Mouse (Mus musculus): ENCODE data around the gene Ccndbp1. TPM values are rescaled to one million over a fixed set of nuclear protein-coding genes. Genes with fewer than 3 reads are reported as not detected.
A peak's percentile ranks its signal among the peaks of the same experiment; 100 is the strongest.
"Not testable (repeated sequence)": the region's sequence is repeated elsewhere in the genome, so short reads cannot be mapped to it uniquely, and the experiment has no call there.

Ccndbp1 gene
- polyA plus RNA-seq, 1 experiment from 2014 or later: 87.1 TPM

DNA sequence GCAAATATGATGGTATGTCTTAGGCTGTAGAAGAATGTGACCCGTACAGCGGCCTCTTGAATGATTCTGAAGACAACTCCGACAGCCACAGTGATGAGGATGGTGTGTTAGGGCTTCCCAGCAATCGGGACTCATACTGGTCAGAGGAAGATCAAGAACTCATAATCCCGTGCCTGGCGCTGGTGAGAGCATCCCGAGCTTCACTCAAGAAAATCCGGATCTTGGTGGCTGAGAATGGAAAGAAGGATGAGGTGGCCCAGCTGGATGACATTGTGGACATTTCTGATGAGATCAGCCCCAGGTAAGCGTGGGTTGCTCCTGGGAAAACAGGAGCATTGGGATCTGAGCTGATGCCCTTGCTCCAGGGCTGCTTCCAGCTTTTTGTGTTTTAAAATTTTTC is 4.5 kb downstream of the Ccndbp1 start:
- WGBS: 93% methylated on average over 9 of the region's 9 CpGs
- ATAC-seq (ENCODE audit: low FRiP score): no peak
- Histone ChIP-seq H3K4me3 (replicated peaks; ENCODE audit: low read length) (no peak overlapping the region), H3K27ac (no peak overlapping the region), H3K4me2 (replicated peaks) (no peak overlapping the region), H3K4me1 (replicated peaks; ENCODE audit: control insufficient read depth, insufficient read depth, low read length) (peaks cover 10% of the 10 kb centered on the region), H3K27me3 (ENCODE audit: control insufficient read depth, insufficient read depth, low read length) (no peaks in the 10 kb centered on the region), H3K36me3 (replicated peaks; ENCODE audit: control insufficient read depth, insufficient read depth) (peaks cover 75% of the 10 kb centered on the region), H3K9me3 (ENCODE audit: control insufficient read depth, low read length) (no peaks in the 10 kb centered on the region), H3K9ac (no peak overlapping the region)
- DNase-seq (ENCODE audit: low spot score): no peak

- DNase-seq (ENCODE audit: low spot score): no peak
- H3K4me2 ChIP-seq (replicated peaks): no peak overlapping the region
- H3K4me3 ChIP-seq (replicated peaks; ENCODE audit: low read length): no peak overlapping the region
- H3K27me3 ChIP-seq (ENCODE audit: control insufficient read depth, insufficient read depth, low read length): no peaks in the 10 kb centered on the region
- H3K9ac ChIP-seq: no peak overlapping the region
- H3K36me3 ChIP-seq (replicated peaks; ENCODE audit: control insufficient read depth, insufficient read depth): peaks cover 72% of the 10 kb centered on the region
- no peak for ATAC-seq (ENCODE audit: low FRiP score)
- H3K4me1 ChIP-seq (replicated peaks; ENCODE audit: control insufficient read depth, insufficient read depth, low read length): no peaks in the 10 kb centered on the region
- WGBS: 91% methylated on average over 2 of the region's 2 CpGs
- H3K9me3 ChIP-seq (ENCODE audit: control insufficient read depth, low read length): no peaks in the 10 kb centered on the region
- no peak overlapping the region for H3K27ac ChIP-seq
These were observed 7.3 kb downstream of the Ccndbp1 start for GRCm38 (mm10) chr2:121015507-121015906.

- Histone ChIP-seq H3K9ac (no peak overlapping the region), H3K27ac (no peak overlapping the region), H3K4me3 (replicated peaks; ENCODE audit: low read length) (no peak overlapping the region), H3K9me3 (ENCODE audit: control insufficient read depth, low read length) (no peaks in the 10 kb centered on the region), H3K4me1 (replicated peaks; ENCODE audit: control insufficient read depth, insufficient read depth, low read length) (no peaks in the 10 kb centered on the region), H3K4me2 (replicated peaks) (no peak overlapping the region), H3K27me3 (ENCODE audit: control insufficient read depth, insufficient read depth, low read length) (no peaks in the 10 kb centered on the region), H3K36me3 (replicated peaks; ENCODE audit: control insufficient read depth, insufficient read depth) (peaks cover 67% of the 10 kb centered on the region)
- ATAC-seq (ENCODE audit: low FRiP score): no peak
- 85% methylated on average over 9 of the region's 9 CpGs for WGBS
- DNase-seq (ENCODE audit: low spot score): no peak
These were observed 8.0 kb downstream of the Ccndbp1 start for GRCm38 (mm10) chr2:121016226-121016625.

DNA sequence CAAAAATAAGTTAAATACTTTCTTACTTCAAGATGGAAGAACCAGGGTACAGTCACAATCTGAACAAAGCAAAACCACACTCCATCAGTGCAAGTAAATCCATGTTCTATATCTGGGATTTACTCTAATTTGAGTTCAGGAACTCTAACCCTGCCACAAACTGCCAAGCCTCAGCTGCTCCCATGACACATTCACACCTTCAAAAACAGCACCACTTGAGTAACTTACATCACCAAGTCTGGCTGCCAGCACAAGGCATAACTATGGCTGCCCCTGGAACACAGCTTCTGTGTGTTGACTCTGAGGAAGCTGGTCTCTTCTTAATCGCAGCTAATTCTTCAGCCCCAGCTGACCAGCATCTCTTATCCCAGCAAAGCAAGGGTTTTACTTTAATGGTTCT is 8.9 kb downstream of the Ccndbp1 start:
- H3K27ac ChIP-seq: no peak overlapping the region
- H3K36me3 ChIP-seq (replicated peaks; ENCODE audit: control insufficient read depth, insufficient read depth): peaks cover 58% of the 10 kb centered on the region
- no peak overlapping the region for H3K4me2 ChIP-seq (replicated peaks)
- no peaks in the 10 kb centered on the region for H3K9me3 ChIP-seq (ENCODE audit: control insufficient read depth, low read length)
- no peak overlapping the region for H3K9ac ChIP-seq
- no peak for DNase-seq (ENCODE audit: low spot score)
- no peak overlapping the region for H3K4me3 ChIP-seq (replicated peaks; ENCODE audit: low read length)
- no peaks in the 10 kb centered on the region for H3K27me3 ChIP-seq (ENCODE audit: control insufficient read depth, insufficient read depth, low read length)
- no peaks in the 10 kb centered on the region for H3K4me1 ChIP-seq (replicated peaks; ENCODE audit: control insufficient read depth, insufficient read depth, low read length)
- 96% methylated on average over 1 of the region's 1 CpGs for WGBS
- ATAC-seq (ENCODE audit: low FRiP score): no peak

DNA sequence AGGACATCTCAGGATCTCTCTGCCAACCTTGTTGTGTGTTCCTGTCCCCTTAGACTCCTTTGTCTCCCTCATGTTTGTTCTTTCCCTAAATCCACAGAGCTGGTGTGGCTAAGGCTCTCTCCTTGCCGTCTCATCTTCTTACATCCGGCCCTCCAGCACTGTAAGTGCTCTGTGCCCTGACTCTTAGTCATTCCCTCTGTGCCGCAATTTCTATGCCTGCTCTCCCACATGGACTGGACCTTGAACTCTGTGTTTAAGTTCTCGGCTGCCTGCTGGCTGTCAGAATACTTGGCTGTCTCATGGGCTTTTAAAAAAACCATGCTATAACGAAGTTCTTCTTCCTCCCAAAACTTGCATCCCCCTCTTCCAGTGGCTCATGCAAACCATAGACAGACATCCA is 14.7 kb downstream of the Ccndbp1 start:
- no peaks in the 10 kb centered on the region for H3K9me3 ChIP-seq (ENCODE audit: control insufficient read depth, low read length)
- H3K4me1 ChIP-seq (replicated peaks; ENCODE audit: control insufficient read depth, insufficient read depth, low read length): no peaks in the 10 kb centered on the region
- ATAC-seq (ENCODE audit: low FRiP score): no peak
- no peaks in the 10 kb centered on the region for H3K27me3 ChIP-seq (ENCODE audit: control insufficient read depth, insufficient read depth, low read length)
- no peak overlapping the region for H3K4me3 ChIP-seq (replicated peaks; ENCODE audit: low read length)
- peaks cover 2% of the 10 kb centered on the region for H3K36me3 ChIP-seq (replicated peaks; ENCODE audit: control insufficient read depth, insufficient read depth)
- WGBS: 76% methylated on average over 5 of the region's 5 CpGs
- H3K9ac ChIP-seq: no peak overlapping the region
- H3K27ac ChIP-seq: no peak overlapping the region
- H3K4me2 ChIP-seq (replicated peaks): no peak overlapping the region
- no peak for DNase-seq (ENCODE audit: low spot score)

GRCm38 (mm10) chr2:121036733-121037341 is 28.6 kb downstream of the Ccndbp1 start, which contains the start of gene Epb42:
Gene Epb42 (minus strand): TSS chr2:121037072.
- Histone ChIP-seq H3K4me3 (replicated peaks; ENCODE audit: low read length) (no peak within 1 kb of the TSS), H3K27ac (no peak within 1 kb of the TSS), H3K36me3 (replicated peaks; ENCODE audit: control insufficient read depth, insufficient read depth) (no peaks in the 10 kb centered on the region), H3K4me1 (replicated peaks; ENCODE audit: control insufficient read depth, insufficient read depth, low read length) (no peaks in the 10 kb centered on the region), H3K27me3 (ENCODE audit: control insufficient read depth, insufficient read depth, low read length) (no peaks in the 10 kb centered on the region), H3K9ac (no peak within 1 kb of the TSS), H3K9me3 (ENCODE audit: control insufficient read depth, low read length) (no peaks in the 10 kb centered on the region), H3K4me2 (replicated peaks) (no peak within 1 kb of the TSS)
- 75% methylated on average over 5 of the region's 5 CpGs for WGBS
- ATAC-seq (ENCODE audit: low FRiP score) (no peak), DNase-seq (ENCODE audit: low spot score) (no peak)

GRCm38 (mm10) chr2:121038851-121039250 is 30.6 kb downstream of the Ccndbp1 start:
- ATAC-seq (ENCODE audit: low FRiP score); H3K27me3 ChIP-seq (ENCODE audit: control insufficient read depth, insufficient read depth, low read length); H3K9me3 ChIP-seq (ENCODE audit: control insufficient read depth, low read length); H3K4me3 ChIP-seq (replicated peaks; ENCODE audit: low read length); DNase-seq (ENCODE audit: low spot score); H3K27ac ChIP-seq; H3K4me2 ChIP-seq (replicated peaks); H3K9ac ChIP-seq; H3K4me1 ChIP-seq (replicated peaks; ENCODE audit: control insufficient read depth, insufficient read depth, low read length); H3K36me3 ChIP-seq (replicated peaks; ENCODE audit: control insufficient read depth, insufficient read depth): not testable (repeated sequence)
- WGBS: 92% methylated on average over 1 of the region's 1 CpGs

- no peak for DNase-seq (ENCODE audit: low spot score)
- ATAC-seq (ENCODE audit: low FRiP score): no peak
These were observed 31.2 kb downstream of the Ccndbp1 start for GRCm38 (mm10) chr2:121039382-121039781.

GRCm38 (mm10) chr2:121041098-121041497 is 32.9 kb downstream of the Ccndbp1 start:
- no peaks in the 10 kb centered on the region for H3K27me3 ChIP-seq (ENCODE audit: control insufficient read depth, insufficient read depth, low read length)
- H3K4me3 ChIP-seq (replicated peaks; ENCODE audit: low read length): no peak overlapping the region
- no peak overlapping the region for H3K4me2 ChIP-seq (replicated peaks)
- no peaks in the 10 kb centered on the region for H3K36me3 ChIP-seq (replicated peaks; ENCODE audit: control insufficient read depth, insufficient read depth)
- peak; percentile 54 for DNase-seq (ENCODE audit: low spot score)
- no peaks in the 10 kb centered on the region for H3K4me1 ChIP-seq (replicated peaks; ENCODE audit: control insufficient read depth, insufficient read depth, low read length)
- ATAC-seq (ENCODE audit: low FRiP score): no peak
- no peak overlapping the region for H3K27ac ChIP-seq
- H3K9ac ChIP-seq: no peak overlapping the region
- 57% methylated on average over 5 of the region's 5 CpGs for WGBS
- H3K9me3 ChIP-seq (ENCODE audit: control insufficient read depth, low read length): no peaks in the 10 kb centered on the region

More at GRCm38 (mm10) chr2:121039382-121039781, 31.2 kb downstream of the Ccndbp1 start:
- H3K4me2 ChIP-seq (replicated peaks): no peak overlapping the region
- H3K4me1 ChIP-seq (replicated peaks; ENCODE audit: control insufficient read depth, insufficient read depth, low read length): no peaks in the 10 kb centered on the region
- no peak overlapping the region for H3K4me3 ChIP-seq (replicated peaks; ENCODE audit: low read length)
- no peak overlapping the region for H3K9ac ChIP-seq
- H3K27ac ChIP-seq: no peak overlapping the region
- no peaks in the 10 kb centered on the region for H3K36me3 ChIP-seq (replicated peaks; ENCODE audit: control insufficient read depth, insufficient read depth)
- H3K9me3 ChIP-seq (ENCODE audit: control insufficient read depth, low read length): no peaks in the 10 kb centered on the region
- H3K27me3 ChIP-seq (ENCODE audit: control insufficient read depth, insufficient read depth, low read length): no peaks in the 10 kb centered on the region
- WGBS: 100% methylated on average over 1 of the region's 1 CpGs

- ATAC-seq (ENCODE audit: low FRiP score) (no peak), DNase-seq (ENCODE audit: low spot score) (no peak)
- Histone ChIP-seq H3K4me2 (replicated peaks) (no peak overlapping the region), H3K27me3 (ENCODE audit: control insufficient read depth, insufficient read depth, low read length) (no peaks in the 10 kb centered on the region), H3K9me3 (ENCODE audit: control insufficient read depth, low read length) (no peaks in the 10 kb centered on the region), H3K27ac (no peak overlapping the region), H3K4me3 (replicated peaks; ENCODE audit: low read length) (no peak overlapping the region), H3K4me1 (replicated peaks; ENCODE audit: control insufficient read depth, insufficient read depth, low read length) (no peaks in the 10 kb centered on the region), H3K9ac (no peak overlapping the region), H3K36me3 (replicated peaks; ENCODE audit: control insufficient read depth, insufficient read depth) (no peaks in the 10 kb centered on the region)
- 64% methylated on average over 4 of the region's 4 CpGs for WGBS
These were observed 37.5 kb downstream of the Ccndbp1 start for GRCm38 (mm10) chr2:121045653-121046052.
